Mouse (Mus musculus) right cerebral cortex, adult 2 months (tissue): ENCODE measurements around the gene Gm49378.

Source experiments
- DNase-seq, 2 experiments: peaks; one replicate each; pipeline ENCODE4 v3.0.0; 2021 to 2022; ENCODE audit warnings: low spot score in 2 of 2

Gm49378 gene

DNA sequence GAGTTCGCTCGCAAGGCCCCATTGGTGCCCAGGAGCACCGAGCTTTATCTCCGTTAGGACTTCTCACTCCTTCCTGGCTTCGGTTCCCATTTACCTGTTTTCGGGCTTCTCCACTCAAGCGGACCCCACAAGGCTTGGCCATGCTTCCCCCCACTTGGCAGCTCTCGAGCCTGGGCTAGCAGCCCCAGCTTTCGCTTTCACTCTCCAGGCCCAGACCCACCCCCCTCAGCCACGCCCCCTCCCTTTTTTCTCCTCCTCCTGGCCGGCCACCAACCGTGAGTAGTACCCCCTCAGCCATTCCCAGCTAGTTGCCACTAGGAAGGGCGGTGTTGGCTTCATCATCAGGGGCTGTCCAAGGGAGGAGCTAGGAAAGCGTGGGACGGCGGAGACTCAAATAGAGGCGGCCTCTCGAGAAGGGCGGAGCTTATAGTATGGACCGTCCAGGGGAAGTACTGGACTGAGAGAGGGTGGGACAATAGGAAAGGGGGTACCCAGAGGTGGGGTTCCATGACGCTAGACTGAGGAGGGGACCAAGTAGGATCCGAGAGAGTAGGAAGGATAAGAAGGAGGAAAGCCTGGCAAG, 46.9 kb downstream of the Gm49378 start, which contains the start of gene Psme2:
Gene Psme2 (minus strand): TSS at position 366 of the 583 bp plus-strand sequence.
- peak; percentile 89 to 93 for DNase-seq

DNA sequence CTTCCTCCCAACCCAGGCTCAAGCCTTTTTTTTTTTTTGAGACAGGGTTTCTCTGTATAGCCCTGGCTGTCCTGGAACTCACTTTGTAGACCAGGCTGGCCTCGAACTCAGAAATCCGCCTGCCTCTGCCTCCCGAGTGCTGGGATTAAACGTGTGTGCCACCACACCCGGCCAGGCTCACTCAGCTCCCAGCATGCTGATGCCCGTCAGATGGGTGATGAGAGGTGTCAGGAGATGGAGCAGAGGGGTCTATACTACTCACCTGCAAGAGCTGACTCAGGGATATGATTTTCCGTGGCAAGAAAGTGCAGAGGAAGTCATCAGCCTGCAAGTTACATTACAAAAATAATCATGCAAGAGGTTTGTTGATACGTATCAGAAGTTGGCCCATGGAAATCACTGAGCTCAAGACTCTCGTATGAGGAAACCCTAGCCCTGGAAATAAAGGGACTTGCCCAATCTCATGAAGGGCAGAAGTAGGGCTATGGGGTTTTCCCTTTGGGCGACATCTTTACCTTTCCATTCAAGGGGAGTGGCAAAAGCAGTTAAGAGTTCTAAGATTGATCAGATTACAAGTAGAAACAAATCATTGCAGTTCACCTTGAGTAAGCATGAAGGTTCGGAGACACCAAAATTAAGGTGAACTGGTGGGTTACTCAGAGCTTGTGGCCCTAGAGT, 47.8 kb downstream of the Gm49378 start:
- DNase-seq, result no peak

DNA sequence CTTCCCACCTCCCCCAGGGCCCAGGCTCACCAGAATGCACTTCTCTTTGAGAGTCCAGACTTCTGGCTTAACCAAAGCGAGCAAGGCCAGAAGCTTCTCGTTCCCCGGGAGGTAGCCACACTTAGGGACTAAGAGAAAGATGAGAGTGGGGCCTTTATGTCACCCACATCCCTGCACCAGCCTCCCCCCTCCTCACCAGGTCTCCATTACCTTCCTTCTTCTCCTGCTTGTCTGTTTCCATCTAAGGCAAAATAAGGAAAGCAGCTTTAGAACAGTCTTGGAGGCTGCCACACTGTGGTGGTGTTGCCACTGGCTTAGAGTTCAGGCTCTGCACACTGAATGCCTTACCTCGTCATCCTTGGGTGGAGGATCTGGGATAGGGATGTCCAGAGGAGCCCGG, 48.4 kb downstream of the Gm49378 start:
- no peak for DNase-seq

GRCm38 (mm10) chr14:55586149-55586548, 51.5 kb downstream of the Gm49378 start:
- DNase-seq, result no peak

GRCm38 (mm10) chr14:55585566-55585960, 52.1 kb downstream of the Gm49378 start:
- DNase-seq, result no peak

DNA sequence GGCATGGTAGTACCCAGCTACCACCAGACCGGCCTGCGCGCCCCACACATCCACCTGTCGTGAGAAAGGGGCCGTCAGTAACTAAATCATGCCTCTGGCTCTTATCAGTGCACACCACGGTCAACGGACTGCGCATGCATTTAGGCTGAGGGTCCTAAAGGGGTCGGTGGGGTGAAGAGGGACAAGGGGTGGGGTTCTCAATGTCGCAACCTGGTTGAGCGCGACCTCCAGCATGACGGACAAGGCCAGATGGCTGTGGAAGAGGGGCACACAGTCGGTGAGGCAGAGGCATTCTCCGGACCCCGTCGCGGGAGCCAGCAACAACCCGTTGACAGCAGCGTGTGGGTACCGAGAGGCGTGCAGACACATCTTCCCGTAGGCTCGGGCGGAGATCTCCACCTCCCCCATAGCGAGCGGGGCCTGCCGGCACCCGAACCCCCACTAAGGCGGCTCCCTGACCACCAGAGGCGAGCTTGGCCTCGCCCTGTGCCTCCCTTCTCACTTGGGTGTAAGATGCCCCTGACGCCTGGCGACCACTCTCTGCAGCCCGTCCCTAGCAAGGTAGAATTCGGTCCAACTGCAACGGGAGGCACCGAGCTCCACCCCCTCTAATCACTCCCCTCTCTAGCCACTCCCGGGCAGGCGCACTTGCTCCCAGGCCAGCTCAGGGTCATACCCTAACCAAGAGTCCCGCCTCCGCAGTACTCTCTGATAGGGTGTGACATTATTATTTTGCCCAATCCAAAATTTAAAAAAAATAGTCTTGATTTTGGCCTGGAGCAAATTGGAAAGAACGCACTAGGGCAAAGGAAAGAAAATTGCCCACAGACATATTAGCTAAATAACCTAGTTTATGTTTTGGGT, 52.8 kb downstream of the Gm49378 start, which contains the start of gene Emc9:
Gene Emc9 (minus strand): TSS at position 601 of the 864 bp plus-strand sequence.
- peak; percentile 64 to 67 for DNase-seq

DNA sequence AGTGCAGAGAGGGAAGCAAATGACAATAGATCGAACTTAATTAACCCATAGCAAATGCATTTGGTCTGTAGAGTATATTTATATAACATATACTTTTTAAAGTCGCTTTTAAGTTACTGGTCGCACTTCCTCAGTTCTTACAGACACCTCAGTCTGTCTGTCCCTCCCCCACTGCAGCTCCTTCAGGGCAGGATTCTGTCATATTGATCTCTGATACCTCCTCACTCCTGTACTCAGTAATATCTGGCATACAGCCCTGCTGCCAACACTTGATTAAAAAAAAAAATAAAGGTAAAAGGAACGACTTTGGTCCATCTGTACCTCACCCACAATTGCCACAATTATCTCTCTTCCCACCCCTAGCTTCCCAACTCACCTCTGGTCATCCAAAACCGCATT, 53.4 kb downstream of the Gm49378 start:
- DNase-seq, result no peak

GRCm38 (mm10) chr14:55581981-55582681, 55.6 kb downstream of the Gm49378 start:
- DNase-seq, result no peak

- no peak for DNase-seq
Observed at GRCm38 (mm10) chr14:55580731-55581130, 57.0 kb downstream of the Gm49378 start.

- DNase-seq, result no peak
Observed at GRCm38 (mm10) chr14:55579511-55580496, 57.9 kb downstream of the Gm49378 start.
